Mouse (Mus musculus): ENCODE results near the gene P2rx4. TPM values are rescaled to one million over a fixed set of nuclear protein-coding genes. Genes with fewer than 3 reads are reported as not detected.

Gene P2rx4
- 10 to 100 TPM; 61.1 to 62.3 TPM for polyA plus RNA-seq (2017; shearing (Covaris generic))

DNA sequence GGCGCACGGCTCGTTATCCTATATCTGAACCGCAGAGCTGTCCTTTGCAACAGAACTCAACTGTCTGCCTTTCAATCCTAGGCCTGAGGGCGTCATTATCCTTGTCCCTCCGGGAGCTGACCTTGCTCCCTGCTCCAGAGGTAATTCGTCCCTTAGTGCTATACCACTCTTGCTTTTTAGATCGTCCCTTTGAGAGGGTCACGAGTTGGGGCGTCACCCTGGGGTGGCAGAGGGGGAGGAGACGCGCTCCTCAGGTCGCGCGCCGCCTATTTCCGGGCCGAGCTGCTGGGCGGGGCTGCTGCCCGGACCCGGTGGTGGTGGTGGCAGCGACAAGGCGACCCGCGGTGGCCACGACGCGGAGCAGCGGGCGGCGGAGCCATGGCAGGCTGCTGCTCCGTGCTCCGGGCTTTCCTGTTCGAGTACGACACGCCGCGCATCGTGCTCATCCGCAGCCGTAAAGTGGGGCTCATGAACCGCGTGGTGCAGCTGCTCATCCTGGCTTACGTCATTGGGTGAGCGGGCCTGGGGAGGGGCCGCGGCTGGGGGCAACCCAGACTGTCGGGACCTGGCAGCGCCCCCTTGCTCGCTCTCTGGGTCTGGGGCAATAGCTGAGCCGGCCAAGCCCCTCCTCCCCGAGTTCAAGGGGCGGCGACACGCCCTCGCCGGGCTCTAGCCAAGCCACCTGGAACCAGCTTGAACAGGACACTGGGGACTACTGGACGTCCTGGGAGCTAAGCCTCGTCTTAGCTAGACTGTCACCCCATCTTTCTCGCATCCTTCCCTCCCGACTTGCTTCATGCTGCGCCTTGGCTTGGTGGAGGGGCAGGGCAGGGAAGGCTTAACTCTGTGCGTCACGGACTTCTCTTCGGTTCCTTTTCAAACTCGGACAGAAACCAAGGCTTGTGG lies at the start of gene P2rx4:
TSS of gene P2rx4 (plus strand) at position 269 of the 906 bp plus-strand sequence.

Other genes with a start within 250 kb of the P2rx4 start
- 10 to 100 TPM; 75.5 to 86.6 TPM for gene Atp2a2, start 205.3 kb upstream of the P2rx4 start, polyA plus RNA-seq (2017; shearing (Covaris generic))
- gene Ift81, start 93.0 kb upstream of the P2rx4 start, polyA plus RNA-seq (2017; shearing (Covaris generic)): 1 to 10 TPM; 3.8 to 7.2 TPM
- 100 to 1,000 TPM in 1 of 2 experiments, 10 to 100 TPM in 1; 75.1 to 129 TPM for gene P2rx7, start 63.6 kb upstream of the P2rx4 start, polyA plus RNA-seq (2017; shearing (Covaris generic))
- gene Camkk2, start 71.9 kb downstream of the P2rx4 start, polyA plus RNA-seq (2017; shearing (Covaris generic)): 10 to 100 TPM; 13.6 to 16.9 TPM
- gene Anapc5, start 113.8 kb downstream of the P2rx4 start, polyA plus RNA-seq (2017; shearing (Covaris generic)): 100 to 1,000 TPM; 175 to 285 TPM
- gene Rnf34, start 142.5 kb downstream of the P2rx4 start, polyA plus RNA-seq (2017; shearing (Covaris generic)): 10 to 100 TPM; 36.3 to 42.1 TPM